Mouse (Mus musculus): ENCODE results near the gene Bsg. TPM values are rescaled to one million over a fixed set of nuclear protein-coding genes. Genes with fewer than 3 reads are reported as not detected.

Bsg gene
- polyA plus RNA-seq, 1 experiment from 2014 or later = 630 TPM

DNA sequence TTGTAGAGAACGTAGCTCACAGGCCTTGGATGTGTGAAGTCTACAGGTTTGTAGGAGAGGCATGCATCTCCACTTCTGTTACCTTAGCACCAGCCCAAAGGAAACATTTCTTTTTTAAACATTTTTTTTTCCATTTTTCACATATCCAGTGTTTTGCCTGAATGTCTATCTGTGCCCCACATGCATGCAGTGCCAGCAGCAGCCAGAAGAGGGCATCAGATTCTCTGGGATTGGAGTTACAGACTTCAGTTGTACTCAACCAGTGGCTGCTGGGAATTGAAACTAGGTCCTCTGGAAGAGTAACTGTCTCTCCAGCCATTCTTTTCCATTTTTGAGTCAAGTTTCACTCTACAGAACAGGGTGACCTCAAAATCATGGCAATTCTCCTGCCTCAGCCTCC, 28.2 kb downstream of the Bsg start:
- H3K9me3 ChIP-seq (replicated peaks; ENCODE audit: control insufficient read depth, low read length) = no peaks in the 10 kb centered on the region
- no peak overlapping the region for H3K27ac ChIP-seq (replicated peaks; ENCODE audit: low read depth, low read length)
- peaks cover 5% of the 10 kb centered on the region; the same call in 1 of the 2 replicates for H3K27me3 ChIP-seq (ENCODE audit: control insufficient read depth, insufficient read depth, low read length)
- H3K4me3 ChIP-seq (ENCODE audit: low read depth, low read length) = no peak overlapping the region
- peaks cover 11% of the 10 kb centered on the region for H3K36me3 ChIP-seq (replicated peaks; ENCODE audit: control insufficient read depth, insufficient read depth, low read depth, low read length)
- H3K4me2 ChIP-seq (ENCODE audit: low read depth, low read length) = no peak overlapping the region
- DNase-seq (ENCODE audit: low spot score) (no peak), ATAC-seq (replicated peaks; ENCODE audit: insufficient number of reproducible peaks, low FRiP score, low TSS enrichment, low read depth) (no peak)
- H3K9ac ChIP-seq (replicated peaks; ENCODE audit: low read length) = no peak overlapping the region
- no peaks in the 10 kb centered on the region for H3K4me1 ChIP-seq (ENCODE audit: control insufficient read depth, insufficient read depth, low read length)
- 93% methylated on average over 1 of the region's 1 CpGs for WGBS

DNA sequence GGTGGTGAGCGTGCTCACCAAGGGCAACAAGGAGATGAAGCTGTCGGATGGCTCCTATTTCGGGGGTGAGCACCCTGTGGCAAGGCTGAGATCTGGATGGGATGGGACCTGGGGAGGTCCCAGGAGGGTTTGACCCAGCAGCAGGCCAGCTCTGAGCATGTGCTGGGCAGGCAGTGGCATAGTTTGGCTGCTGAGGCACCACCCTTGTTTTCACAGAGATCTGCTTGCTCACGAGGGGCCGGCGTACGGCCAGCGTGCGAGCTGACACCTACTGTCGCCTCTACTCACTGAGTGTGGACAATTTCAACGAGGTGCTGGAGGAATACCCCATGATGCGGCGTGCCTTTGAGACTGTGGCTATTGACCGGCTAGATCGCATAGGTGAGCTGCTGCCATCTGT, 29.6 kb downstream of the Bsg start:
- peaks cover 6% of the 10 kb centered on the region for H3K9me3 ChIP-seq (replicated peaks; ENCODE audit: control insufficient read depth, low read length)
- no peaks in the 10 kb centered on the region for H3K4me1 ChIP-seq (ENCODE audit: control insufficient read depth, insufficient read depth, low read length)
- H3K27me3 ChIP-seq (ENCODE audit: control insufficient read depth, insufficient read depth, low read length) = peaks cover 5% of the 10 kb centered on the region; the same call in 1 of the 2 replicates
- WGBS = 96% methylated on average over 15 of the region's 15 CpGs
- no peak overlapping the region for H3K27ac ChIP-seq (replicated peaks; ENCODE audit: low read depth, low read length)
- H3K9ac ChIP-seq (replicated peaks; ENCODE audit: low read length) = no peak overlapping the region
- H3K4me3 ChIP-seq (ENCODE audit: low read depth, low read length) = no peak overlapping the region
- H3K4me2 ChIP-seq (ENCODE audit: low read depth, low read length) = no peak overlapping the region
- H3K36me3 ChIP-seq (replicated peaks; ENCODE audit: control insufficient read depth, insufficient read depth, low read depth, low read length) = peaks cover 25% of the 10 kb centered on the region
- DNase-seq (ENCODE audit: low spot score) (no peak), ATAC-seq (replicated peaks; ENCODE audit: insufficient number of reproducible peaks, low FRiP score, low TSS enrichment, low read depth) (no peak)

DNA sequence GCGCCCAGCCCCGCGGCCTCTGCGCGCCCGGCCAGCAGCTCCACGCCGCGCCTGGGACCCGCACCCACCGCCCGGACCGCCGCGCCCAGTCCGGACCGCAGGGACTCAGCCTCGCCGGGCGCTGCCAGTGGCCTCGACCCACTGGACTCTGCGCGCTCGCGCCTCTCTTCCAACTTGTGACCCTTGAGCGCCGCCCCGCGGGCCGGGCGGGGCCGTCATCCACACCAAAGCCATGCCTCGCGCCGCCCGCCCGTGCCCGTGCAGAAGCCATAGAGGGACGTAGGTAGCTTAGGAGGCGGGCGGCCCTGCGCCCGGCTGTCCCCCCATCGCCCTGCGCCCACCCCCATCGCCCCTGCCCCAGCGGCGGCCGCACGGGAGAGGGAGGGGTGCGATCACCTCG, 31.1 kb downstream of the Bsg start:
- DNase-seq (ENCODE audit: low spot score) (no peak), ATAC-seq (replicated peaks; ENCODE audit: insufficient number of reproducible peaks, low FRiP score, low TSS enrichment, low read depth) (no peak)
- H3K9me3 ChIP-seq (replicated peaks; ENCODE audit: control insufficient read depth, low read length) = peaks cover 9% of the 10 kb centered on the region
- no peak overlapping the region for H3K9ac ChIP-seq (replicated peaks; ENCODE audit: low read length)
- no peaks in the 10 kb centered on the region for H3K4me1 ChIP-seq (ENCODE audit: control insufficient read depth, insufficient read depth, low read length)
- no peak overlapping the region for H3K4me3 ChIP-seq (ENCODE audit: low read depth, low read length)
- H3K27me3 ChIP-seq (ENCODE audit: control insufficient read depth, insufficient read depth, low read length) = peaks cover 5% of the 10 kb centered on the region; the same call in 1 of the 2 replicates
- H3K4me2 ChIP-seq (ENCODE audit: low read depth, low read length) = peak overlapping the region; percentile 13; the same call in 1 of the 2 replicates
- H3K27ac ChIP-seq (replicated peaks; ENCODE audit: low read depth, low read length) = no peak overlapping the region
- H3K36me3 ChIP-seq (replicated peaks; ENCODE audit: control insufficient read depth, insufficient read depth, low read depth, low read length) = peaks cover 39% of the 10 kb centered on the region
- WGBS = 17% methylated on average over 26 of the region's 52 CpGs

DNA sequence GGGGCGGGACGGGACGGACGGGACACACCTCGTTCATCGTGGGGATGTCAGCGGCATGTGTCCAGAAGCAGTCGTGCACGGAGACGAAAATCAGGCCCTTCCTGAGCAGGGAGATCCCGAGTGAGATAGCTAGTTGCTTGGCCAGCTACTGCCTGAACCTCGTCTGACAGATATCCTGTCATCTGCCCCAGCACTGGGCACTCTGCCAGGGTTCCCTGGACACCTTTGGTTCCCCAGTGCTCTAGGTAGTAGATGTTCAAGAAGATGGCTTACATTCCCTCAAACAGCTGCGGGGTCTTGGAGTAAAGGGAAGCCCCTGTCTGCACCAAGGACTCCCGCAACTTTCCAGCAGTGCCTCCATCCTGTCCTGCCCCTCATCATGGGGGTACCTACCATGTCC, 32.4 kb downstream of the Bsg start:
- Histone ChIP-seq H3K9me3 (replicated peaks; ENCODE audit: control insufficient read depth, low read length) (peaks cover 9% of the 10 kb centered on the region), H3K9ac (replicated peaks; ENCODE audit: low read length) (no peak overlapping the region), H3K4me3 (ENCODE audit: low read depth, low read length) (no peak overlapping the region), H3K36me3 (replicated peaks; ENCODE audit: control insufficient read depth, insufficient read depth, low read depth, low read length) (peaks cover 50% of the 10 kb centered on the region), H3K4me1 (ENCODE audit: control insufficient read depth, insufficient read depth, low read length) (no peaks in the 10 kb centered on the region), H3K27ac (replicated peaks; ENCODE audit: low read depth, low read length) (no peak overlapping the region), H3K27me3 (ENCODE audit: control insufficient read depth, insufficient read depth, low read length) (peaks cover 5% of the 10 kb centered on the region; the same call in 1 of the 2 replicates), H3K4me2 (ENCODE audit: low read depth, low read length) (no peak overlapping the region)
- DNase-seq (ENCODE audit: low spot score) (no peak), ATAC-seq (replicated peaks; ENCODE audit: insufficient number of reproducible peaks, low FRiP score, low TSS enrichment, low read depth) (no peak)
- WGBS = 94% methylated on average over 14 of the region's 14 CpGs

DNA sequence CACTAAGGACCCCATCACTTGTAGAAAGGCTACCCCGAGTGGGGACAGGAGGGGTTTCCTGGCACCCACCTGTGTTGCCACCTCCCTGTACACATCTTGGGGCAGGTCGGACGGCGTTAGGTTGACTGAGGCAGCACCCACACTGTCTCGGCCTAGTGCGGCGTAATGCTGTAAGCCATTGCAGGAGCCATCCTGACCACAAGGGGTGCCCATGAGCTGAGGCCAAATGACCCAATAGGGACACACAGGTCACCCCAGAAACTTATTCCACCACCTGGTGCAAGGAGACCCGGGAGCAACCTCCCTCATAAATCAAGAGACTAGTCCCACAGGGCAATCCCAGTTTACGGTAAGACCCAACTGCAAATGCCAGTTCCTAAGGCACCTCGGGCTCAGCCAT, 34.0 kb downstream of the Bsg start:
- H3K4me3 ChIP-seq (ENCODE audit: low read depth, low read length) = no peak overlapping the region

DNA sequence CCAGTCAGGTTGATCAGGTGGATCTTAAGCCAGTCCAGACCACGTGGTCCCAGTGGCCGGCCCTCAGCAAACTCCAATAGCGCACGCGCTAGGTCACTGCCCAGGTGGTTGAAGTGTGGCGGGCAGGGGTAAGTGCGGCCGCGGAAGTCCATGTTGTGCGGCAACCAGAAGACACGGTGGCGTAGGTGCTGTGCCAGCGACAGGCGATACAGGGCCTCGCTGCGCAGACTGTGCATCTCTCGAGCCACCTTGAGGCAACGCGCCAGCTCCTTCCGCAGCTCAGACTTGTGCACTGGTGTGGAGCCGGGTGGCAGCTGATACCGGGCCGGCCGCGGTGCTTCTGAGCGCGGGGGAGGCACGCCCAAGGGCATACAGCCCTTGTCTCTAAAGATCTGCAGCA, 34.9 kb downstream of the Bsg start:
- Histone ChIP-seq H3K36me3 (replicated peaks; ENCODE audit: control insufficient read depth, insufficient read depth, low read depth, low read length) (peaks cover 55% of the 10 kb centered on the region), H3K9ac (replicated peaks; ENCODE audit: low read length) (no peak overlapping the region), H3K4me1 (ENCODE audit: control insufficient read depth, insufficient read depth, low read length) (no peaks in the 10 kb centered on the region), H3K9me3 (replicated peaks; ENCODE audit: control insufficient read depth, low read length) (peaks cover 9% of the 10 kb centered on the region), H3K27ac (replicated peaks; ENCODE audit: low read depth, low read length) (no peak overlapping the region), H3K4me2 (ENCODE audit: low read depth, low read length) (no peak overlapping the region), H3K4me3 (ENCODE audit: low read depth, low read length) (no peak overlapping the region), H3K27me3 (ENCODE audit: control insufficient read depth, insufficient read depth, low read length) (peaks cover 5% of the 10 kb centered on the region; the same call in 1 of the 2 replicates)
- 97% methylated on average over 28 of the region's 28 CpGs for WGBS
- DNase-seq (ENCODE audit: low spot score) (no peak), ATAC-seq (replicated peaks; ENCODE audit: insufficient number of reproducible peaks, low FRiP score, low TSS enrichment, low read depth) (no peak)

More for the DNA sequence above, 34.0 kb downstream of the Bsg start:
- no peak for DNase-seq (ENCODE audit: low spot score)
- Histone ChIP-seq H3K4me2 (ENCODE audit: low read depth, low read length) (no peak overlapping the region), H3K27me3 (ENCODE audit: control insufficient read depth, insufficient read depth, low read length) (peaks cover 5% of the 10 kb centered on the region; the same call in 1 of the 2 replicates), H3K27ac (replicated peaks; ENCODE audit: low read depth, low read length) (no peak overlapping the region), H3K9ac (replicated peaks; ENCODE audit: low read length) (no peak overlapping the region), H3K4me1 (ENCODE audit: control insufficient read depth, insufficient read depth, low read length) (no peaks in the 10 kb centered on the region), H3K9me3 (replicated peaks; ENCODE audit: control insufficient read depth, low read length) (peaks cover 9% of the 10 kb centered on the region), H3K36me3 (replicated peaks; ENCODE audit: control insufficient read depth, insufficient read depth, low read depth, low read length) (peaks cover 55% of the 10 kb centered on the region)
- ATAC-seq (replicated peaks; ENCODE audit: insufficient number of reproducible peaks, low FRiP score, low TSS enrichment, low read depth) = no peak
- WGBS = 88% methylated on average over 10 of the region's 10 CpGs

DNA sequence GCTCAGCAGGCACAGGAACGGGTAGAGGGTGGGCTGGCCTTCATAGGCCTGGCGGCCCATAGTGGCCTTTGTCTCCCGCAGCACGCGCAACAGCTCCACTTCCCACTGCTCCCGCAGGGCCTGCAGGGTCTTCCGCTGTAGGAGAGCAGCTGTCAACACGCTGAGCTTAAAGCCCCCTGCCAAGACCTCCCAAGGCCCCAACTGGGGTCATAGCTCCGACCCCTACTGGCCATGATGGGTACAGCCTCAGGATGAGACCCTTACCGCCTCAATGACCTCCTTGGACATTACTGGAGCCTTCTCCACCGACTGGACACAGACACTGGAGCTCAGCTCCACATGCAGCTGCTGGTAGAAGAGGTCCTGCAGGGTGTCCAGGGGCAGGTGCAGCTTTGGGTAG, 36.6 kb downstream of the Bsg start:
- WGBS = 69% methylated on average over 11 of the region's 11 CpGs
- Histone ChIP-seq H3K36me3 (replicated peaks; ENCODE audit: control insufficient read depth, insufficient read depth, low read depth, low read length) (peaks cover 55% of the 10 kb centered on the region), H3K4me3 (ENCODE audit: low read depth, low read length) (no peak overlapping the region), H3K9me3 (replicated peaks; ENCODE audit: control insufficient read depth, low read length) (peaks cover 9% of the 10 kb centered on the region), H3K27me3 (ENCODE audit: control insufficient read depth, insufficient read depth, low read length) (no peaks in the 10 kb centered on the region; the same call in 1 of the 2 replicates), H3K9ac (replicated peaks; ENCODE audit: low read length) (no peak overlapping the region), H3K4me1 (ENCODE audit: control insufficient read depth, insufficient read depth, low read length) (peaks cover 4% of the 10 kb centered on the region), H3K4me2 (ENCODE audit: low read depth, low read length) (no peak overlapping the region), H3K27ac (replicated peaks; ENCODE audit: low read depth, low read length) (no peak overlapping the region)
- DNase-seq (ENCODE audit: low spot score) (no peak), ATAC-seq (replicated peaks; ENCODE audit: insufficient number of reproducible peaks, low FRiP score, low TSS enrichment, low read depth) (no peak)

DNA sequence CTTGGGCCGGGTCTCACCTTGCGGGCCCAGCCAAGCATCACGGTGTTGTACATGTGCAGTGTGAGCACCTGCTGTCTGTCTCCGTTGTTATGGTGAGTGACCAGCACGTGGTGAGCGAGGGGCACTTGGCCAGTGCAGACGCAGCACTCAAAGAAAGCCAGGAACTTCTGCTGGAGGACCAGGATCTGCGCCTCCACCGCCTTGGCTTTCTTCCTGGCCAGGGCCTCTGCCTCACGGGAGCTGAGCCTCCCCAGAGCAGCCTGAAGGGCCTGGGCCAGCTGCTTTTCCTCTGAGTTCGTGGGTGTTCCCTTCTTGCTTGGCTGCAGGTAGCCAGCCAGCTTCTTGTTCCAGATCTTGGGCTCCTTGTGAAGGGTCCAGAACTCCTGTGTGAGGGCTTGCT, 38.9 kb downstream of the Bsg start:
- Histone ChIP-seq H3K4me3 (ENCODE audit: low read depth, low read length) (no peak overlapping the region), H3K4me1 (ENCODE audit: control insufficient read depth, insufficient read depth, low read length) (peaks cover 4% of the 10 kb centered on the region), H3K27ac (replicated peaks; ENCODE audit: low read depth, low read length) (no peak overlapping the region), H3K27me3 (ENCODE audit: control insufficient read depth, insufficient read depth, low read length) (no peaks in the 10 kb centered on the region), H3K4me2 (ENCODE audit: low read depth, low read length) (no peak overlapping the region), H3K9me3 (replicated peaks; ENCODE audit: control insufficient read depth, low read length) (peaks cover 9% of the 10 kb centered on the region), H3K9ac (replicated peaks; ENCODE audit: low read length) (no peak overlapping the region), H3K36me3 (replicated peaks; ENCODE audit: control insufficient read depth, insufficient read depth, low read depth, low read length) (peaks cover 37% of the 10 kb centered on the region)
- no peak for ATAC-seq (replicated peaks; ENCODE audit: insufficient number of reproducible peaks, low FRiP score, low TSS enrichment, low read depth)
- no peak for DNase-seq (ENCODE audit: low spot score)
- 91% methylated on average over 11 of the region's 11 CpGs for WGBS
